Mouse (Mus musculus) brain, embryonic 18.5 days (tissue): ENCODE results near the gene Fshr.
A peak's percentile ranks its signal among the peaks of the same experiment; 100 is the strongest.
"Not testable (repeated sequence)": the region's sequence is repeated elsewhere in the genome, so short reads cannot be mapped to it uniquely, and the experiment has no call there.

Experiments used
- DNase-seq: peaks from one replicate; pipeline ENCODE4 v3.0.0-alpha.2; 2012; ENCODE audit warnings: low read depth, low spot score

The Fshr gene

DNA sequence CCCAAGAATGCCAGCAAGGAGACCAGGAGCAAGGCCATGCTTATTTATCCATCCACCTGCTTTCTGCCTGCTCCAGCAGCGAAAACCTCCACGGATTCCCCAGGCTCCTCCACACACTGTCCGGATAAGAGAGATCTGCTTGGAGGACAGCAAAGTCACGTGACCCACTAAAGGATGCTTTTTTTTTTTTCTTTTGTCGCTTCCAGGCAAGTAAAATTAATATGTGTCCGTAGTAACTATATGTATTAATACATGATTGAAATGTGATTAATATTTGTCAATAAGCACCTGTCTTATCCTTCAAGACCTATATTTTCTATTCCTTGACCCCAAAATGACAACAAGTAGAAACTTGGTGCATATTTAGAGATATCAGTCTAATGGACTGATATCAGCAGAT lies at the start of gene Fshr:
TSS of gene Fshr (minus strand) at position 101 of the 400 bp plus-strand sequence.
- DNase-seq, result no peak

DNA sequence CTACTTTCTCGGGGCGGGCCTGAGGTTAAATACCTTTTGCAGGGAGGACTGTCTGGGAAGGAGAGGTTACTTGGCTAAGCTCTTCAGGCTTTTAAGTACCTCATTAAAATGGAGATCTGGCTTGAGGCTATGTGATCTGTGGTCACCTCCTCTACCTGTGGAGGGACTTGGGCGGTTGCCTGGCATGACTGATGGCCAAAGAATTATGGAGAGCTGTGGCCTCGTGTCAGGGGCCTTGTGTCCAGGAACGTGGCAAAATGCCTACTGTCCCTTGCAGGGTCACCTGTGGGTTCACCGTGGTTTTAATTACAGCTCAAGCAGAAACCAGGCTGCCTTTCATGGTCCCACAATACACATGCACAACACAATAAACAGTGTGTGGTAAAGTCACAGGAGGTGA lies 1.7 kb upstream of the Fshr start:
- DNase-seq, result no peak

GRCm38 (mm10) chr17:89173545-89173944 lies 26.9 kb downstream of the Fshr start:
- no peak for DNase-seq

- no peak for DNase-seq
Measured at GRCm38 (mm10) chr17:89164773-89165172, 35.7 kb downstream of the Fshr start.

DNA sequence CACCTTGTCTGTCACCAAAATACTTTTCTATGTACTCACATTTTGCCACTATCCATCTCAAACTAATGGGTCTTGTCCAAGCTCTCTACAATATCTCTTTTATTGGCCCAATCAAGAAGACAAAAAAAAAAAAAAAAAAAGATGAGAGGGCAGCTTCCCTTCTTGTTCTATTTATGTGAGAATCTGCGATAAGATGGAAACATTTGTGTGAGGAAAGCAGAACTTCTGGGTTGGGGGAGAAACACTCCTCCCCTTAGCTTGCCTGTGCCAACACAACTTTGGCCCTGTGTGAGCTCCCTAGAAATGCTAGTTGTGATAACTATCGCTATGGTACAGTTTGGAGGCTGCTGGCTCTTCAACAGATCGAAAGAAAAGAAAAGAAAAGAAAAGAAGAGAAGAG lies 38.0 kb downstream of the Fshr start:
- no peak for DNase-seq

GRCm38 (mm10) chr17:89159343-89159742 lies 41.1 kb downstream of the Fshr start:
- DNase-seq, result not testable (repeated sequence)

DNA sequence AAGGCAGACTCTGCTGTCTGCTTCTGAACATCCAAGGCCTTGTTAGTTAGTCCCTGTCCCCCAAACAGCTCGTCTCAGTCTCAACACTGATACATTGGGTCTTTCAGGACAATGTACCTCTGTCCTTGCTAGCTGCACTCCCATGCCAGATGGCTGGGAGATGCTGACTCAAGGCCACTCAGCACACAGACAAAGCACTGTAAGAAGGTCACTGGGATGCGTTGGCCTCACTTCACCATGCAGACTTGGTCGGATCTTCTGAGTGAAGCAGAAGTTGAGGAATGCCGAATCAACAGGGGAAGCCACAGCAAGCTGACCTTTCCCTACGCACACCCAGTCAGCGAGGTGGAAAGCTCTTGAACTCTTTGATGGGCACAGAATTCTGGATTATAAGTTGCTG lies 55.7 kb downstream of the Fshr start:
- no peak for DNase-seq

DNA sequence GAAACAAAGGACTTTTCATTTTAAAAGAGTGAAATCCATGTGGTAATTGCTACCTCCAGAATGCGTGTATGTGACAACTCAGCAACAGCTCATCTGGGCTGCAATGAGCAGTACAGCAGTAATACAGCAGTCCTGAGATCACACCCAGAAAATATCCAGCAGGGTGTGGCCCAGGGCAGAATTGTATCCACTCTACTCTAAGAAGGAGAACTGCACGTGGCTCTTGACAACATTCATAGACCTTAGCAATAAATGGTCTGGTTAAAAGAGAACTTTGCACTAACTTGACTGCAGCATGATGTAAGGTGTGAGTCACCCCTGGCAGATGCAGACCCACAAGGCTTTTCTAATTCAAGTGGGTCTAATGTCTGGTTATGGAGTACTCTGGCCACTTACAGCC lies 80.5 kb downstream of the Fshr start:
- DNase-seq, result no peak

- no peak for DNase-seq
Measured at GRCm38 (mm10) chr17:89119250-89119649, 81.2 kb downstream of the Fshr start.

DNA sequence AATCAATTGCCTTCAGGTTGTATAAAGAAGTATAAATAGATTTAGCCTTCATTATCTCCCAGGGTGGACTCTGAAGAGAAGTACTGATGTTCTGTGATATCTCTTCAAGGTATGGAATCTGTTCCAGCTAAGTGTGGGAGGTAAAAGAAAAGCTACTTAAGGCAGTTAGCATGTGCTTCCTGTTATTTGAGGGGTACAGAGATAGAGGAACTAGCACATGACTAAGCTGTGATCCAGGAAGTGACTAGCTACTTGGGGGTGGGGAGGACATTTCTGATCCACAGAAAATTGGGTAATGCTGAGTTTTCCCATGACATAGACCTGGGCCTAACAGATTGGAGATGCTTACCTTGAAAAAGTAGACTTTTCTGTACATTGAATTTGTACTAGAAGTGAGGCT lies 86.5 kb downstream of the Fshr start:
- DNase-seq, result no peak

DNA sequence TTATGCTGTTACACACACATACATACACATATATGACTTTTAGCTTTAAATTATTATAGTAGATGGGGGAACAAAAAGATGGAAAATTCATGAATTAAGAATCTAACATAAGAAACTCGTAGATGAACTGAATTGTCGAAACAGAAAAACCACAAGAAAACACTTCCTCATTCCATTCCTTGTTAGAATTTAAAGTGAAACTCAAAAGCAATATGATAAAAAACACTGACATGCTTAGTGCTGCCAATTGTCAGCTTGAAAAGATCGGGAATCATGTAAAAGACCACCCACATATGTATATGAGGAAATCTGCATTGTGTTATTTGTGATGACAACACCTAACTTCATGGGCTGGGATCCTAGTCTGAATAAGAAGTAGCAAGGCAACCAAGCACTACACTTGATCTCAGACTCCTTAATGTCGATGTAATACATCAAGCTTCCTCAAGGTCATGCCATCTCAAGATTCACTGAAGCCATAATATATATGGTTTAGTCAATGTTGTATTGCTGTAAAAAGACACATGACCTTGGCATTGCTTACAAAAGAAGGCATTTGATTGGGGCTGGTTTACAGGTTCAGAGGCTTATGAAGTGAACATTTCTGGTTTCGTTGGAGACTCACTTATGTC lies 99.6 kb downstream of the Fshr start:
- no peak for DNase-seq

- not testable (repeated sequence) for DNase-seq
Measured at GRCm38 (mm10) chr17:89099733-89100132, 100.7 kb downstream of the Fshr start.

DNA sequence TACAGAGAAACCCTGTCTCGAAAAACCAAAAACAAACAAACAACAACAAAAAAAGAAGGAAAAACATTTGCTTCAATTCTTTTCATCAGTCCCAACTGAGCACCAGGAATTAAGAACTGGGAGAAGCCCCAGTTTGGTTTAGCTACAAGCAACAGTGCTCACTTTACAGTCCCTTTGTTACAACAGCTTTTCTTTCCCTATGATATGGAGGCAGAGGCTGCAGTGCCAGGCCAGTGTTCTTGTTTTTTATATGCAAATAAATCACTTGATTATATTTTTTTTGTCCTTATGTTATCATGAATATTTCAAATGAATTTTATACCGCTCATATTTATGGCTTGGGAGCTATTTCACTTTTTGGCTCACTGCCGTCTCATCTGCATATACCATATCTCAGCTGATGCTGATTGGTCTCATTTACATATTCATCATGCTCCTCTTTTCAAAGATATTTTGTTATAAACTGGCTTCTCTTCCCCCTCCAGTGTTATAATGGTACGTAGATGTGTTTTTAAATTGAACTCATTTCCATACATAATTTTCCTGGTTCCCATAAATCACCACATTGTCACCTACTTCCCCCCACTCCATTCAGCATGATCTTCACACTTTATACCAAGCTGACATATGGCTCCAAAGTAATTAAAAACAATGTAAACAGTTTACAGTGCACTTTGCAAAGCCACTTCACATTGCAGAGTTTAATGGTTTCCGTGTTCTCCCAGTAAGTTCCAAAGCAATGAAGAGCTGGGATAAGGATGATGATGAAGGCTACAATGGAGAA lies 110.6 kb downstream of the Fshr start:
- DNase-seq, result peak; percentile 51

DNA sequence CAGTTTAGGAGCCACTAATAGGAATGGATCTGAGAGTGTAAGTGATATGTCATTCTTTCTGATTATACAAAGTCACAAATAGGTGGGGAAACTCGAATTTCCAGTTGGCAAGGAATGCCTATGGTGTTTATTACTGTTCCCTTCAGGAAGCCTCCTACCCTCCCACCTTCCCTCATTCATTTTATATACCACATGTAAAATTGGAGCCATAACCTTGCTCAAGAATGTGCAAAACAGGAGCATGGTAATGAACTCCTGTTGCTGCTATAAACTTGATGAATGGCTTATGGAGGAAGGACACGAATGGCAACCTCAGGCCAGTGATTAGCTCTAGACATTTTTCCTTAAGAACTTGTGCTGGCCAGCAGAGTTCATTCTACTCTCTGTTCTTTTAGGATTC lies 117.6 kb downstream of the Fshr start:
- no peak for DNase-seq

DNA sequence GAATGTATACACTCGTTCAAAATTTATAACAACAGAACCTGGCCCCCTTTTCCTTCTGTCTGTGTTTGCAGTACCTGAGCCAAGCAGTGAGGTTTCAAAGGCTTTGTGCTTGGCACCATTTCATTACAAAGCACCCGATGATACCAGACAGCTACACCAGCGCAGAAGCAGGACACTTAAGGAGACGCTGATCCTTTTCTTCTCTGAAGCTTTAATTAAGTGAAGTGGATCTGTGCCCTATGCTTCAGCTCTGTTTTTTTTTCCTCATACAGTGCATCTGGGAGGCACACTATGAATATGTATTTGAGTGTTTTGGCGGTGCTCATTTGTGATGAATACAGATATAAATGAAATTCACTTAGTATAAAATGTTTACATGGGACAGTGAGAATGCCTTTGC lies 120.8 kb downstream of the Fshr start:
- no peak for DNase-seq

- no peak for DNase-seq
Measured at GRCm38 (mm10) chr17:89064327-89065095, 136.0 kb downstream of the Fshr start.

DNA sequence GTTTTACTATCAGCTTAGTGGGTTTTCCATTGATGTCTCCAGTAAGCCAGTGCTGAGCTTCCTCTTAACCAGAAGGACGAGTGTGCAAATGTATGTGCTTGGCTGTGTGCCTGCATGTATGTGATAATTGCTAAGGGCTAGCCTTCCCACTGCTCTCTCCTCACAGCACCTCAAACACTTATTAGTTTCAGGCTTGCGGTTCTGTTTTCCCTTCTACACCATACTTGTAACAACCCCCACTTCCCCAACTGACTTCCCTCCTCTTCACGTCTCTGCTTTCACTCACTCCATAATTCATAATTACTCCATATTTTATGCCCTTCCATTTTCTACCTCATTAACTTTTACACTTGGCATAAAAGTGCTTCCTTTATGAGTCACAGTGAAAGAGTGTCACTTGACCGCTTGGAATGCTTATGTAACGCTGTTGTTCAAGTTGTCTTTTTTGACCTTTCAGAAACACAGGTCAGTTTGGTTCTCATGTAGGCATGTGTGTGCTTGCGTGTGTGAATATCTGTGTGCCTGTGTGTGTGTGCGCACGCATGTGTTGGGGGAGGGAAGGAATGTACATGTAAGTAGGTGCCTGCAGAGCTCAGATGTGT lies 138.0 kb downstream of the Fshr start:
- DNase-seq, result no peak

DNA sequence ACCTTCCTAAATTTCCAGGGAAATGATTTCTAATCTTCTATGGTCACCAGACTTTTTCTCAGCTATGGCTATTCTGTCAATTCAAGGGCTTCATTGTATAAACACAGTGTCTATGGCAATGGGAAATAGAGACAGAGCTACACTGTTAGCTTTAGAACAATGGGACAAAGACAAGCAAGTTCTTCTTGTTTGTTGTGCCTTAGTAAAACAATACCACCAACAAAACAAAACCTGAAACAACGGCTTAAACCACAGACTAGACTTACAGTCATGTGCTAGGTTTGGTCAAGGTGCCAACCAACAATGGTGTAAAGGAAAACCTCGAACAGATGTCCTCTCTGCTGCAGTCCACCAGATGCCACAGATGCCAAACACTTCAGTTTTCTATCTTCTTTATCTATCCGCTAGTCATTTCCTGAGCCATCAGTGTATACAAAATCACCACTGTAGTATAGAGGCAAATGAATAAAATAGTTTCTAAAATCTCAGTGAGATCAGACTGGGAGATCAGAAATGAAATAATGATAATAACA lies 149.4 kb downstream of the Fshr start:
- DNase-seq, result no peak

GRCm38 (mm10) chr17:89049071-89049470 lies 151.4 kb downstream of the Fshr start:
- DNase-seq, result no peak

- DNase-seq, result no peak
Measured at GRCm38 (mm10) chr17:89046016-89046415, 154.5 kb downstream of the Fshr start.

- no peak for DNase-seq
Measured at GRCm38 (mm10) chr17:89036723-89037122, 163.8 kb downstream of the Fshr start.

DNA sequence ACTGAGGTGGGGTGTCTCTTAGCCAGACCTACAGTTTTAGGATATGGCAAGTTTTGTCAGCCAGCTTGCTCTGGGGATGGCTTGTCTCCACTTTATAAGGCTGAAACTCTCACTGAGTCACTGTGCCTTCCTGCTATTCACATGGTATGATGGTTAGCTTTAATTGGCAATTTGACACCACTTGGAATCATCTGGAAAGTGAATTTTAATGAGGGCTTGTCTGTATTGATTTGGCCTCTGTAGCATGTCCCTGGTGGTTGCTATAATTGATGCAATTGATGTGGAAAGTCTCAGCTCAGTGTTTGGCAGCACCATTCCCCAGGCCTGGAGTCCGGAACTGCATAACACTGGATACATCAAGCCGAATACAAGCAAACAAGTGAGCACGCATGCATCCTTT lies 164.4 kb downstream of the Fshr start:
- DNase-seq, result no peak
